ENCODE assay signal across 19 mouse cellular contexts in the genomic region with DNA sequence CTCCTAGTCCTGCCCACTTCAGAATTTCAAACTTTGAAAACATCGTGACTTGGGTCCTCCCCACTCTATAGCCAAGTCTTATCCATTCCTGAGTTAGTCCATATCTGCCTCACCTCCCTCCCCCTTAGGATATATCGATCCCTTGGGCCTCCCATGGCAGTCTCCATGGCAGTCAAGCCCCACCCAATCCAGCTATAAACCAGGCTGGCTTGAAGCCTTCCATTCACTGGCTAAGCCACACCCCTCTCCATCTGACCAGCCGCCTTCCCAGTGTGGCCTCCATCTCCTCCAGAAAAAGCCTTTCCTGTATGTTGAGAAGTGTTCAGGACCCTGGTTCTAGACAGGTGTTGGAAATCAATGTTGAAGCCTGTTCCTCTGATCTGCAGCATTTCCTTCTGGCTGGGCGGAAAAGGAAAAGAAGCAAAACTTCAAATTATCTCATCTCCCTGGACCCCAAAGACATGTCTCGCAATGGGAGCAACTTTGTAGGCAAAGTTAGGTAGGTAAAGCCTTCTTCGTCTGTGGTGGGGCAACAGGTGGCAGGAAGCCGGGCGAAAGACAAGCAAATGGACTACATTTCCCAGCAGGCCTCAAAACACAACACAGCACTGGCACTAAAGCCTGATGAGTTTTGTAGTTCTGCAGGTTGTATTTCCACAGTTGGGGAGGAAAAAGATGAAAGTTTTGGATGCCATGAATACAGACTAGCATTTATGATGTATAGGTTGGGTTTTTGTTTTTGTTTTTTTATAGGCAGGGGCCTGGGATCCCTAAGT. TPM values are rescaled to one million over a fixed set of nuclear protein-coding genes. Genes with fewer than 3 reads are reported as not detected.
DNase-seq lines count a peak whose midpoint lies in the region; ATAC-seq lines count a peak whose summit lies in the region.
"Had no signal": no experiment of that assay in that cellular context is flagged by ENCODE, and none has a peak within 500 bp of the region (broad histone marks: within the 10 kb centered on the region; RNA-seq: fewer than 3 reads in every experiment).

No protein-coding gene starts in this region.

- intact Hi-C loops in heart, postnatal 10 days (cut with DNase I), result no loop called here

- ATAC-seq in CD4-positive, CD25-positive, alpha-beta regulatory T cell, adult 4 months, result no peak
- ATAC-seq in liver, embryonic 15.5 days (ENCODE audit: insufficient read depth), result no peak
- ATAC-seq: forebrain, postnatal 0 days; hindbrain, embryonic 16.5 days; midbrain, embryonic 15.5 days had no signal

- H3K27me3 ChIP-seq in liver, embryonic 15.5 days, result no peaks in the 10 kb centered on the region
- H3K27me3 ChIP-seq: heart, embryonic 15.5 days; limb, embryonic 12.5 days; midbrain, embryonic 15.5 days; neural tube, embryonic 12.5 days had no signal

- DNase-seq in CD4-positive, CD25-positive, alpha-beta regulatory T cell, adult 2 months (ENCODE audit: low read depth, low spot score), result peak; percentile 36
- peak; percentile 41 for DNase-seq in A20 (ENCODE audit: low read depth, low spot score)
- DNase-seq in T-cell, adult 2 months (ENCODE audit: low spot score), result peak; percentile 65
- no peak for DNase-seq in heart, adult 11 months
- no peak for DNase-seq in heart, postnatal 10 days
- DNase-seq in spleen, postnatal 4 days (ENCODE audit: low spot score in 2 of 2), result no peak
- DNase-seq: adrenal gland, postnatal 14 days; forebrain, postnatal 0 days; gastrocnemius, postnatal 25 days; lung, postnatal 4 days had no signal

- peak overlapping the region; percentile 32 for H3K4me2 ChIP-seq in liver, embryonic 15.5 days
- H3K4me2 ChIP-seq: heart, embryonic 15.5 days; limb, embryonic 12.5 days; midbrain, embryonic 15.5 days; neural tube, embryonic 12.5 days had no signal

- H3K9me3 ChIP-seq in liver, embryonic 15.5 days (replicated peaks), result no peaks in the 10 kb centered on the region
- H3K9me3 ChIP-seq: heart, embryonic 15.5 days; limb, embryonic 12.5 days; midbrain, embryonic 15.5 days; neural tube, embryonic 12.5 days had no signal

- 63% methylated on average over 8 of the region's 8 CpGs for WGBS in liver, embryonic 15.5 days (ENCODE audit: insufficient replicate concordance)

- peaks cover 71% of the 10 kb centered on the region for H3K4me1 ChIP-seq in liver, embryonic 15.5 days (replicated peaks)

- peak overlapping the region; percentile 9; the same call in 1 of the 2 replicates for H3K4me3 ChIP-seq in liver, embryonic 15.5 days (replicated peaks)
- H3K4me3 ChIP-seq: heart, embryonic 15.5 days; limb, embryonic 12.5 days; midbrain, embryonic 15.5 days; neural tube, embryonic 12.5 days had no signal

- H3K9ac ChIP-seq in liver, embryonic 15.5 days, result peak overlapping the region; percentile 4; the same call in 1 of the 2 replicates
- H3K9ac ChIP-seq: forebrain, postnatal 0 days; heart, embryonic 15.5 days; limb, embryonic 12.5 days; midbrain, embryonic 15.5 days; neural tube, embryonic 12.5 days had no signal

- peak overlapping the region; percentile 58 for H3K27ac ChIP-seq in liver, embryonic 15.5 days (replicated peaks)
- H3K27ac ChIP-seq: heart, embryonic 15.5 days; kidney, postnatal 0 days; limb, embryonic 12.5 days; midbrain, embryonic 15.5 days; neural tube, embryonic 12.5 days had no signal

- peaks cover 40% of the 10 kb centered on the region for H3K36me3 ChIP-seq in liver, embryonic 15.5 days (replicated peaks)
- H3K36me3 ChIP-seq: midbrain, embryonic 15.5 days; neural tube, embryonic 12.5 days had no signal

RNA-seq across cellular contexts. Expression of gene Ppp1r15a, which starts 6.5 kb away (rescaled TPM):
- polyA plus RNA-seq in CD4-positive, CD25-positive, alpha-beta regulatory T cell, adult 4 months (2017; shearing (Covaris generic)), result 100 to 1,000 TPM in 1 of 2 experiments, 10 to 100 TPM in 1; 49.3 to 132 TPM
- 280 and 325 TPM in 2 replicates for polyA plus RNA-seq in liver, embryonic 15.5 days (2015; fragmentation: Nextera tagmentation; extraction: Ambion mirVana)
- 10 to 100 TPM; 24.5 to 45.4 TPM for total RNA-seq in heart, postnatal 10 days (2021)

RNA-seq across cellular contexts. Expression of gene Plekha4, which starts 6.6 kb away (rescaled TPM):
- under 1 TPM in 1 of 2 experiments, not detected in 1; 0.20 TPM for polyA plus RNA-seq in CD4-positive, CD25-positive, alpha-beta regulatory T cell, adult 4 months (2017; shearing (Covaris generic))
- 0.66 and 0.75 TPM in 2 replicates for polyA plus RNA-seq in liver, embryonic 15.5 days (2015; fragmentation: Nextera tagmentation; extraction: Ambion mirVana)
- total RNA-seq in heart, postnatal 10 days (2021), result 1 to 10 TPM; 4.1 to 5.6 TPM

RNA-seq across cellular contexts. Expression of gene Nucb1, which starts 9.3 kb away (rescaled TPM):
- 100 to 1,000 TPM; 124 to 159 TPM for polyA plus RNA-seq in CD4-positive, CD25-positive, alpha-beta regulatory T cell, adult 4 months (2017; shearing (Covaris generic))
- polyA plus RNA-seq in liver, embryonic 15.5 days (2015; fragmentation: Nextera tagmentation; extraction: Ambion mirVana), result 118 and 131 TPM in 2 replicates
- total RNA-seq in heart, postnatal 10 days (2021), result 100 to 1,000 TPM; 144 to 151 TPM

RNA-seq across cellular contexts. Expression of gene Dhdh, which starts 30.9 kb away (rescaled TPM):
- polyA plus RNA-seq in CD4-positive, CD25-positive, alpha-beta regulatory T cell, adult 4 months (2017; shearing (Covaris generic)), result 1 to 10 TPM; 1.1 to 2.7 TPM
- 2.4 and 2.5 TPM in 2 replicates for polyA plus RNA-seq in liver, embryonic 15.5 days (2015; fragmentation: Nextera tagmentation; extraction: Ambion mirVana)
- total RNA-seq in heart, postnatal 10 days (2021), result 1 to 10 TPM; 4.7 to 6.0 TPM

RNA-seq across cellular contexts. Expression of gene Gm45808, which starts 32.9 kb away (rescaled TPM):
- polyA plus RNA-seq in CD4-positive, CD25-positive, alpha-beta regulatory T cell, adult 4 months (2017; shearing (Covaris generic)), result under 1 TPM in 1 of 2 experiments, not detected in 1; 0.62 TPM
- not detected in 2 replicates for polyA plus RNA-seq in liver, embryonic 15.5 days (2015; fragmentation: Nextera tagmentation; extraction: Ambion mirVana)
- 1 to 10 TPM; 2.2 to 2.5 TPM for total RNA-seq in heart, postnatal 10 days (2021)
- total RNA-seq: forebrain, postnatal 0 days had no signal
- polyA plus RNA-seq: cortical plate, adult 2 months; forebrain, postnatal 0 days; heart, embryonic 15.5 days; hindbrain, embryonic 16.5 days; kidney, postnatal 0 days; limb, embryonic 12.5 days; midbrain, embryonic 15.5 days; neural tube, embryonic 12.5 days had no signal

Comparison
In these comparisons a context has a peak if more than half of its experiments do, and no peak if none do; other contexts are left out.
1. DNase-seq: peak in CD4-positive, CD25-positive, alpha-beta regulatory T cell, adult 2 months (single experiment), A20 (single experiment) and T-cell, adult 2 months (single experiment); none in heart, adult 11 months (single experiment), heart, postnatal 10 days (0 of 2) and spleen, postnatal 4 days (0 of 2).